Mouse (Mus musculus) brain, embryonic 14.5 days (tissue): Measurements from ENCODE around the gene Alox5ap.

Experiments
- CTCF ChIP-seq: fragments of 200-500 bp; IDR thresholded peaks from 2 replicates; pipeline ENCODE4 v1.5.1; 2012; ENCODE audit warnings: inconsistent platforms, mild to moderate bottlenecking, moderate library complexity, borderline replicate concordance; ENCODE audit not compliant: insufficient read depth, insufficient read length; ENCODE audit errors: extremely low read depth
- POLR2A ChIP-seq: fragments of 200-500 bp; IDR thresholded peaks from 2 replicates; pipeline ENCODE4 v1.6.1; 2012; ENCODE audit warnings: mild to moderate bottlenecking, inconsistent platforms, borderline replicate concordance; ENCODE audit not compliant: poor library complexity, insufficient read depth, insufficient read length, severe bottlenecking; ENCODE audit errors: extremely low read depth

- TF ChIP-seq CTCF = no peak
- no peak for TF ChIP-seq POLR2A
Observed at GRCm38 (mm10) chr5:149252303-149252702, 12.3 kb upstream of the Alox5ap start.
